In genomic region chr7:35056999-35057398, GRCm38 (mm10) we compare ENCODE assay signal across 8 mouse cellular contexts. TPM values are rescaled to one million over a fixed set of nuclear protein-coding genes. Genes with fewer than 3 reads are reported as not detected.
DNase-seq lines count a peak whose midpoint lies in the region; ATAC-seq and TF ChIP-seq lines count a peak whose summit lies in the region.

No protein-coding gene starts in this region.

- peak overlapping the region; percentile 83 for H3K27ac ChIP-seq in left cerebral cortex, adult 2 months
- peak overlapping the region; percentile 97 for H3K27ac ChIP-seq in limb, embryonic 10.5 days
- peak overlapping the region; percentile 42; the same call in 1 of the 2 replicates for H3K27ac ChIP-seq in midbrain, embryonic 16.5 days (ENCODE audit: low read length)

- peak overlapping the region; percentile 87 for H3K9ac ChIP-seq in midbrain, embryonic 16.5 days (ENCODE audit: low read depth, low read length)

- 29% methylated on average over 10 of the region's 10 CpGs for WGBS in limb, embryonic 10.5 days
- WGBS in midbrain, embryonic 16.5 days, result 23% methylated on average over 10 of the region's 10 CpGs

- peaks cover 20% of the 10 kb centered on the region for H3K36me3 ChIP-seq in erythroblast, embryonic 14.5 days (ENCODE audit: control insufficient read depth)
- H3K36me3 ChIP-seq in limb, embryonic 10.5 days, result peaks cover 13% of the 10 kb centered on the region
- H3K36me3 ChIP-seq in midbrain, embryonic 16.5 days (ENCODE audit: control insufficient read depth, insufficient read depth, low read length), result no peaks in the 10 kb centered on the region

- ATAC-seq in midbrain, embryonic 16.5 days, result peak; percentile 8; the same call in 1 of the 2 replicates

- peaks cover 4% of the 10 kb centered on the region for H3K9me3 ChIP-seq in erythroblast, embryonic 14.5 days (ENCODE audit: control insufficient read depth, low read length)
- H3K9me3 ChIP-seq in limb, embryonic 10.5 days (replicated peaks), result no peaks in the 10 kb centered on the region
- no peaks in the 10 kb centered on the region for H3K9me3 ChIP-seq in midbrain, embryonic 16.5 days (replicated peaks; ENCODE audit: control insufficient read depth, low read length, poor library complexity, severe bottlenecking)

- H3K4me2 ChIP-seq in midbrain, embryonic 16.5 days (ENCODE audit: low read length), result peak overlapping the region; percentile 79

- no peak for DNase-seq in left cerebral cortex, adult 2 months (ENCODE audit: extremely low spot score in 1 of 2, low spot score in 2 of 2)
- no peak for DNase-seq in left cerebral cortex, postnatal 14 days (ENCODE audit: low spot score in 2 of 2)
- DNase-seq in limb, embryonic 10.5 days (ENCODE audit: low spot score), result no peak
- DNase-seq in gastrocnemius, postnatal 14 days, result no peak
- no peak for DNase-seq in Muller cell, postnatal 12 days (ENCODE audit: inconsistent ontology term)
- DNase-seq in cerebellum, adult 18-20 months, result no peak

- H3K27me3 ChIP-seq in erythroblast, embryonic 14.5 days (ENCODE audit: control insufficient read depth), result no peaks in the 10 kb centered on the region
- H3K27me3 ChIP-seq in limb, embryonic 10.5 days (ENCODE audit: low read depth, poor library complexity, severe bottlenecking), result no peaks in the 10 kb centered on the region
- no peaks in the 10 kb centered on the region for H3K27me3 ChIP-seq in midbrain, embryonic 16.5 days (ENCODE audit: control insufficient read depth, insufficient read depth, low read depth, low read length)

- H3K4me3 ChIP-seq in left cerebral cortex, adult 2 months, result peak overlapping the region; percentile 86
- peak overlapping the region; percentile 100 for H3K4me3 ChIP-seq in erythroblast, embryonic 14.5 days (replicated peaks)
- H3K4me3 ChIP-seq in limb, embryonic 10.5 days, result peak overlapping the region; percentile 84
- peak overlapping the region; percentile 81 for H3K4me3 ChIP-seq in midbrain, embryonic 16.5 days (ENCODE audit: low read depth, low read length)

- intact Hi-C loops in left cerebral cortex, adult 2 months (cut with DNase I), result loop anchor here (1.0 to 2.0 kb wide), 2 partner anchors 30 to 61 kb away; no protein-coding TSS in a partner anchor
- intact Hi-C loops in left cerebral cortex, postnatal 14 days (cut with DNase I), result loop anchor here (2.0 kb wide), 1 partner anchor 62 kb away; the partner anchor contains the start of gene Cebpa
- intact Hi-C loops in gastrocnemius, postnatal 14 days (cut with DNase I; ENCODE audit: low total_unique reads), result no loop called here

- peaks cover 31% of the 10 kb centered on the region for H3K4me1 ChIP-seq in erythroblast, embryonic 14.5 days (ENCODE audit: control insufficient read depth)
- peaks cover 17% of the 10 kb centered on the region for H3K4me1 ChIP-seq in limb, embryonic 10.5 days
- H3K4me1 ChIP-seq in midbrain, embryonic 16.5 days (ENCODE audit: control insufficient read depth, insufficient read depth, low read length), result peaks cover 18% of the 10 kb centered on the region

- TF ChIP-seq CTCF in left cerebral cortex, adult 2 months (IDR thresholded peaks at IDR 0.05), result no peak

RNA-seq across cellular contexts. Expression of gene Cebpg, which starts 0.6 kb away (rescaled TPM):
- total RNA-seq in left cerebral cortex, adult 2 months (2021), result 10 to 100 TPM; 34.3 to 38.4 TPM
- total RNA-seq in left cerebral cortex, postnatal 14 days (2021), result 10 to 100 TPM; 27.0 to 31.4 TPM
- 2.1 and 2.2 TPM in 2 replicates for polyA plus RNA-seq in erythroblast, embryonic 14.5 days (2012)
- 40.3 and 44.9 TPM in 2 replicates for polyA plus RNA-seq in limb, embryonic 10.5 days (2016; fragmentation: Nextera tagmentation; extraction: Ambion mirVana)
- 24.2 and 27.3 TPM in 2 replicates for polyA plus RNA-seq in midbrain, embryonic 16.5 days (2015; fragmentation: Nextera tagmentation; extraction: Ambion mirVana)
- total RNA-seq in gastrocnemius, postnatal 14 days (2021), result 10 to 100 TPM; 24.5 to 30.4 TPM

Comparison
In these comparisons a context has a peak if more than half of its experiments do, and no peak if none do; other contexts are left out.
1. H3K27ac ChIP-seq: peak in every context shown above with its lines; median percentile 97 in limb, embryonic 10.5 days; 83 in left cerebral cortex, adult 2 months; 42 in midbrain, embryonic 16.5 days.